Mouse (Mus musculus) inflammation-experienced regulatory T-cells, adult 6 months (primary cell): ENCODE results near the gene Fam104a. TPM values are rescaled to one million over a fixed set of nuclear protein-coding genes. Genes with fewer than 3 reads are reported as not detected.

Experiments used
- ATAC-seq: one replicate; pipeline ENCODE4 v1.8.0; 2017
- polyA plus RNA-seq, 3 experiments: library from polyadenylated mRNA; unstranded; fragments of 100-300 nt; shearing (Covaris generic); gene quantifications; one replicate each; pipeline ENCODE4 v1.2.1; 2017

Gene Fam104a
- polyA plus RNA-seq, 3 experiments from 2014 or later: 11.5 to 20.2 (median 17.3) TPM

DNA sequence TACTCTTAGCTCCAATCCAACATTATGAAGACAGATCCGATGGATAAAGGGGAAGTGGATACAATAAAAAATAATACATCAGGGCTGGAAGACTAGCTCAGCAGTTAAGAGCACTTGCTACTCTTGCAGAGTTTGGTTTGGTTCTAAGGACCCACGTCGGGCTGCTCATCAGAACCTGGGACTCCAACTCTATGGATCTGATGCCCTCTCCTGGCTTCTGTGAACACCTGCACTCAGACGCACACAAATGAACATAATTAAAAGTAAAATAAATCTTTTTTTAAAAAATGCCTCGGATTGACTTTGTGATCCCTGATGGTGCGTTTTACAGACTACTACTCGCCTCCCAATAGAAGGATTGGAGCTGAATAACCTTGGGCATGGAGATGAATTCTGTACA is 53.3 kb downstream of the Fam104a start:
- ATAC-seq: no peak

GRCm38 (mm10) chr11:113627785-113628184 is 56.2 kb downstream of the Fam104a start:
- ATAC-seq: no peak

DNA sequence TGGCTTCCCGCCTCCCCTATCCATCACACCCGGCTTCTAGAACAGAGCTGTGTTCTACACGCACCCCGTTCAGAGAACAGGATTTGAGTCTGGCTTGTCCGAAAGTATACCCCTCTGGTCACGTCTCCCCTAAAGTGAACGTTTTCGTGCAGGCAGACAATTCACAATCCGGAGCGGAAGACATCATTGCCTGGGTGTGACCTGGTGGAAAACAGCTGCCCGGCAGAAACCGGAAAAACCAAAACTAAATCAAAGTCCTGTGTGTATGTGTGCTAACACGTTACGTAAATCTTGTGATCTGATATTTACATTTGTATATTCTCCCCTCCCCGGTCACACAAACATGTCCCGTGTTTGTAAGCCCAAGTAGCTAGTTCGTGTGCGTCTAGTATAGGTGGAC is 58.5 kb downstream of the Fam104a start:
- no peak for ATAC-seq

DNA sequence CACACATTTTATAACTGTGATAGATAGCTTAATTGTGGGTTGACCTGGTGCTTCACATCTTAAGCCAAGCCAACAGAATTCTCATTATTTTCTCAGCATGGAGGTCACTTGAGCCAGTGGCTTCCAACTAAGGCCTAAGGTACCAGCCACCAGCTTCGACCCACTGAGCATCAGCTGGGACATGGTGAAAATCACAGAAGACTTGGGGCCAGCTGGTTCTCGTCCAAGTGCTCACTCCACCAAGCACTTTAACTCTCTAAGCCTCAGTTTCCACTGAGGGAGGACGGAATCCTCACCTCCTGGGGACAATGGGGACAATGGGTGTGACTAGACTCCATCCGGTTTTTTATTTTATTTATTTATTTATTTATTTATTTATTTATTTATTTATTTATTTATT is 61.9 kb downstream of the Fam104a start:
- no peak for ATAC-seq

DNA sequence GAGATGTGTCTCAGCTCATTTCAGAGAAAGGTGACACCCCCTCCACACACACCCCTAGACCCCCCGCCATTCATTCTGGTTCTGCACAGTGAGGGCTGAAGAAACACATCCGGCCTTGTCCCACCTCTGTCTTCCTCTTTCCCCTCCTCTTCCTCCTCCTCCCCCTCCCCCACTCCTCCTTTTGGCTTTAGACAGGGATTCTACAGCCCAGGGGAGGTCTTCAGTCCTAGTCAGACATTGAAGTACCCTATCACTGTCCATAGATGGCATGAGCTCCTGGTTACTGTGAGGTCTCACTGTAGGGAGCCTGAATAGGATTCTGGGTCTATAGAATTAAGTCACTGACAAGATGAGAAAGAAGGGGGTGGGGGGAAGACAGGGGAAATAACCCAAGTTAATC is 63.0 kb downstream of the Fam104a start:
- ATAC-seq: no peak

GRCm38 (mm10) chr11:113619420-113620080 is 64.4 kb downstream of the Fam104a start:
- no peak for ATAC-seq

DNA sequence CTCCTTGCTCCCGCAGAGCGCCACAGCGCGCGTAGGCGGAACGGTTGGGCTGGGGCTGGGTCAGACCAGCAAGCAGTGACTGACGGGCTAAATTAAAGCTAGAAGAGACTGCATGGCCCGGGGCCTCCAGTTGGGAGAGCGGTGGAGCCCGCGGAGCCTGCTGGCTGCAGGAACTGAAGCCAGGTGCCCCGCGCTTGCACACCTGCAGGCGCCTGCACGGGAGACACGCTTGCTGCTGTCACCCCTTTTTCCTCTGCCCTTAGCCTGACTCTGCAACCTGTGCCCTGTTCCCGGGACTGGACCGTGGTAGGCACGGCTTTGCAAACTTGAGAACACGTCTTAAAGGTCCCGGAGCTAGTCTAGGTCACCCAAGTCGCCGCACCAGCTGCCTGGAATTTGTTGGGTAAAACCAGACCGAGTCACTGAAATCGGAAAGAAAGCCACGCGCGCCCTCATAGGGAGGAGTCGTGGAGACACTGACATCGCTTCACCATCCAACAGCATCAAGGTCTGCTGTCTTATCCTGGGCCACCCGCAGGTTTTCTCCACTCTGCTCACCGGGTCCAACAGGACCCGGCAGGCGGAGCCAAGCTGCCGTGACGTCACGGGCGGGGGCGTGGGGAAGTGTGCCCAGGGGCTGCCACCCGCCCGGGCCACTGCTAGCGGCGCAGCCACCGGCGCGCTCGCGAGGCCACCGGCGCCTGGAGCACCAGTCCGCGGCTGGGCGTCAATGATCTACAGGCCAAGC is 65.1 kb downstream of the Fam104a start, which contains the start of gene Sstr2:
Gene Sstr2, plus strand, starts transcription at position 671 of the 748 bp plus-strand sequence.
- ATAC-seq: peak; percentile 69

- no peak for ATAC-seq
These were observed 65.7 kb downstream of the Fam104a start for GRCm38 (mm10) chr11:113618303-113618671.

- peak; percentile 50 for ATAC-seq
These were observed 66.6 kb downstream of the Fam104a start for GRCm38 (mm10) chr11:113617132-113617911.

GRCm38 (mm10) chr11:113614476-113614875 is 69.5 kb downstream of the Fam104a start:
- ATAC-seq: no peak

- peak; percentile 48 for ATAC-seq
These were observed 72.0 kb downstream of the Fam104a start for GRCm38 (mm10) chr11:113611664-113612611.

Other genes with a start within 250 kb of the Fam104a start
- under 1 TPM in 2 of 3 experiments, not detected in 1; 0.26 to 0.46 TPM for gene Sstr2, start 64.8 kb downstream of the Fam104a start, polyA plus RNA-seq
- gene Cog1, start 35.0 kb downstream of the Fam104a start, polyA plus RNA-seq: 10 to 100 TPM; 14.9 to 16.9 (median 15.8) TPM
- 10 to 100 TPM; 12.6 to 17.3 (median 16.9) TPM for gene Slc39a11, start 34.1 kb downstream of the Fam104a start, polyA plus RNA-seq
- 1 to 10 TPM; 6.7 to 8.8 (median 8.0) TPM for gene D11Wsu47e, start 257 bp upstream of the Fam104a start, polyA plus RNA-seq
- gene Cpsf4l, start 25.9 kb upstream of the Fam104a start, polyA plus RNA-seq: not detected
- gene Cdc42ep4, start 67.7 kb upstream of the Fam104a start, polyA plus RNA-seq: 1 to 10 TPM; 1.2 to 2.9 (median 1.5) TPM